Mouse (Mus musculus): ENCODE data around the gene 1700028J19Rik. TPM values are rescaled to one million over a fixed set of nuclear protein-coding genes. Genes with fewer than 3 reads are reported as not detected.

1700028J19Rik gene
- polyA plus RNA-seq, 1 experiment from 2014 or later = 1.4 TPM

- H3K36me3 ChIP-seq (ENCODE audit: control insufficient read depth, insufficient read depth, low read length) = no peaks in the 10 kb centered on the region
- H3K4me1 ChIP-seq (ENCODE audit: control insufficient read depth, insufficient read depth, low read length) = no peaks in the 10 kb centered on the region
- no peak for ATAC-seq (ENCODE audit: insufficient read depth, low FRiP score)
- H3K9me3 ChIP-seq (replicated peaks; ENCODE audit: control insufficient read depth, low read length) = no peaks in the 10 kb centered on the region
- 69% methylated on average over 3 of the region's 3 CpGs for WGBS
- H3K4me3 ChIP-seq (replicated peaks; ENCODE audit: low read length) = no peak overlapping the region
- H3K9ac ChIP-seq (ENCODE audit: low read length) = no peak overlapping the region
- H3K4me2 ChIP-seq (ENCODE audit: low read depth, low read length) = no peak overlapping the region
- H3K27me3 ChIP-seq (ENCODE audit: control insufficient read depth, insufficient read depth, low read length) = no peaks in the 10 kb centered on the region; the same call in 1 of the 2 replicates
- H3K27ac ChIP-seq (ENCODE audit: low read length) = no peak overlapping the region
Observed at GRCm38 (mm10) chr7:44275546-44275945, 29.1 kb upstream of the 1700028J19Rik start.

DNA sequence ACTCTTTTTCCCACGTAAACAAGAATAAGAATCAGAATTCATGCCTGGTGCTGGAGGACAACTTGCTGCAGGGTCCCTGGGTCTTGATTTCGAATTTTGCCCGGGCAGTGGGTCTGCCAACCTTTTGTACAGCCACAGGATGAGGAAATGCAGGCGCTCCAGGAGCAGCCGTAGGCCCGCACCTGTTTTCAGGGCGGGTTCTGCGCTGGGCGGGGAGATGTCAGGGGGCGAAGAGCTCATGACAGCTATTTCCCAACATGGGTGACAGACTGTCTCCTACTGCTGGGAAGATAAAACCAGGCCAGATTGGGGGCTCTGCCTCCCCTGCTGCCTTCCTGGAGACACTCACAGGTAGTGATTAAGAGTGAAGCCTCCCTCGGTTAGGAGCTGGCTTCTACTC is 27.6 kb upstream of the 1700028J19Rik start:
- 25% methylated on average over 11 of the region's 11 CpGs for WGBS
- Histone ChIP-seq H3K9me3 (replicated peaks; ENCODE audit: control insufficient read depth, low read length) (no peaks in the 10 kb centered on the region), H3K4me1 (ENCODE audit: control insufficient read depth, insufficient read depth, low read length) (no peaks in the 10 kb centered on the region), H3K4me3 (replicated peaks; ENCODE audit: low read length) (no peak overlapping the region), H3K36me3 (ENCODE audit: control insufficient read depth, insufficient read depth, low read length) (no peaks in the 10 kb centered on the region), H3K9ac (ENCODE audit: low read length) (no peak overlapping the region), H3K27me3 (ENCODE audit: control insufficient read depth, insufficient read depth, low read length) (no peaks in the 10 kb centered on the region; the same call in 1 of the 2 replicates), H3K27ac (ENCODE audit: low read length) (no peak overlapping the region), H3K4me2 (ENCODE audit: low read depth, low read length) (no peak overlapping the region)
- ATAC-seq (ENCODE audit: insufficient read depth, low FRiP score) = no peak

- Histone ChIP-seq H3K9ac (ENCODE audit: low read length) (no peak overlapping the region), H3K9me3 (replicated peaks; ENCODE audit: control insufficient read depth, low read length) (no peaks in the 10 kb centered on the region), H3K27ac (ENCODE audit: low read length) (no peak overlapping the region), H3K4me1 (ENCODE audit: control insufficient read depth, insufficient read depth, low read length) (no peaks in the 10 kb centered on the region), H3K4me2 (ENCODE audit: low read depth, low read length) (no peak overlapping the region), H3K4me3 (replicated peaks; ENCODE audit: low read length) (no peak overlapping the region), H3K27me3 (ENCODE audit: control insufficient read depth, insufficient read depth, low read length) (no peaks in the 10 kb centered on the region; the same call in 1 of the 2 replicates), H3K36me3 (ENCODE audit: control insufficient read depth, insufficient read depth, low read length) (no peaks in the 10 kb centered on the region)
- 68% methylated on average over 7 of the region's 7 CpGs for WGBS
- no peak for ATAC-seq (ENCODE audit: insufficient read depth, low FRiP score)
Observed at GRCm38 (mm10) chr7:44273446-44273845, 27.0 kb upstream of the 1700028J19Rik start.

- ATAC-seq (ENCODE audit: insufficient read depth, low FRiP score) = no peak
- Histone ChIP-seq H3K9ac (ENCODE audit: low read length) (no peak overlapping the region), H3K4me1 (ENCODE audit: control insufficient read depth, insufficient read depth, low read length) (no peaks in the 10 kb centered on the region), H3K4me3 (replicated peaks; ENCODE audit: low read length) (no peak overlapping the region), H3K9me3 (replicated peaks; ENCODE audit: control insufficient read depth, low read length) (no peaks in the 10 kb centered on the region), H3K27ac (ENCODE audit: low read length) (no peak overlapping the region), H3K27me3 (ENCODE audit: control insufficient read depth, insufficient read depth, low read length) (no peaks in the 10 kb centered on the region; the same call in 1 of the 2 replicates), H3K4me2 (ENCODE audit: low read depth, low read length) (no peak overlapping the region), H3K36me3 (ENCODE audit: control insufficient read depth, insufficient read depth, low read length) (no peaks in the 10 kb centered on the region)
- 85% methylated on average over 7 of the region's 7 CpGs for WGBS
Observed at GRCm38 (mm10) chr7:44272546-44272945, 26.1 kb upstream of the 1700028J19Rik start.

DNA sequence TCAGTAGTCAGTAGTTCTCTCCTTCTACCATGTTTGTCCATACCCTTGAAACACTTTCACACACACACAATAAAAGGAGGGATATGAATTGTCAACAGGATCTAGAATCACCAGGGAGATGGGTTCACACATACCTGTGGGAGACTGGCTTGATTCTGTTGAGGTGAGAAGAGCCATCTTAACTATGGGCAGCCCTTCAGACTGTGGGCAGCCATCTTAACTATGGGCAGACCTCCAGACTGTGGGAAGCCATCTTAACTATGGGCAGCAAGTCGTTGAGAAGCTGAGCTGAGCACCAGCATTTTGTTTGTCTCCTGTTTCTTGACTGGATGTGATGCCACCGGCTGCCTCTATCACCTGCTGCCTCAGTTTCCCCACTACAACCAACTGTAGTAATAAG is 24.8 kb upstream of the 1700028J19Rik start:
- no peak for ATAC-seq (ENCODE audit: insufficient read depth, low FRiP score)
- H3K9me3 ChIP-seq (replicated peaks; ENCODE audit: control insufficient read depth, low read length) = no peaks in the 10 kb centered on the region
- no peaks in the 10 kb centered on the region; the same call in 1 of the 2 replicates for H3K27me3 ChIP-seq (ENCODE audit: control insufficient read depth, insufficient read depth, low read length)
- 77% methylated on average over 2 of the region's 2 CpGs for WGBS
- no peak overlapping the region for H3K4me3 ChIP-seq (replicated peaks; ENCODE audit: low read length)
- no peak overlapping the region for H3K27ac ChIP-seq (ENCODE audit: low read length)
- no peak overlapping the region for H3K4me2 ChIP-seq (ENCODE audit: low read depth, low read length)
- H3K36me3 ChIP-seq (ENCODE audit: control insufficient read depth, insufficient read depth, low read length) = no peaks in the 10 kb centered on the region
- H3K9ac ChIP-seq (ENCODE audit: low read length) = no peak overlapping the region
- H3K4me1 ChIP-seq (ENCODE audit: control insufficient read depth, insufficient read depth, low read length) = no peaks in the 10 kb centered on the region

- Histone ChIP-seq H3K4me2 (ENCODE audit: low read depth, low read length) (no peak overlapping the region), H3K36me3 (ENCODE audit: control insufficient read depth, insufficient read depth, low read length) (no peaks in the 10 kb centered on the region), H3K9me3 (replicated peaks; ENCODE audit: control insufficient read depth, low read length) (no peaks in the 10 kb centered on the region), H3K9ac (ENCODE audit: low read length) (no peak overlapping the region), H3K27me3 (ENCODE audit: control insufficient read depth, insufficient read depth, low read length) (no peaks in the 10 kb centered on the region), H3K4me3 (replicated peaks; ENCODE audit: low read length) (no peak overlapping the region), H3K4me1 (ENCODE audit: control insufficient read depth, insufficient read depth, low read length) (no peaks in the 10 kb centered on the region), H3K27ac (ENCODE audit: low read length) (no peak overlapping the region)
- WGBS = 78% methylated on average over 2 of the region's 2 CpGs
- ATAC-seq (ENCODE audit: insufficient read depth, low FRiP score) = no peak
Observed at GRCm38 (mm10) chr7:44269397-44269796, 22.9 kb upstream of the 1700028J19Rik start.

DNA sequence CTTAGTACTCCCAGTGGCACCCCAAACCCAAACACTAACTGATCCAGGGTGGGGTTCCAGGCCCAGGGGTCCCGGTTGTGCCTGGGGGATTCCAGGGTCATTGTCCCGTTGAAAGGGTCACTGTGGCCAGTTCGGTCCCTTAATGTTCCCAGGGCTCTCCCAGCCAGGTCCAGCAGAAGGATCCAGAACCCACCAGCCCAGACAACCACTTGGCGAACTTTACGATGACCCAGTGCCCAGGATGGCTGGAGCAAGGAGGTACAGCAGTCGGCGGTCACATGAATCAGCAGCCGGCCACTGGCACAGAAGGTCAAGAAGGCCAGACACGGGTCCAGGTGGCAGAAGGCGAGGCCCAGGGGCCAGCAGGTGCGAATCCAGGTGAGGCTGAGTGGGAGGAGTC is 21.6 kb upstream of the 1700028J19Rik start:
- Histone ChIP-seq H3K4me1 (ENCODE audit: control insufficient read depth, insufficient read depth, low read length) (0 out of 2 replicates have a peak, but pooled peaks cover 2% of the 10 kb centered on the region), H3K4me3 (replicated peaks; ENCODE audit: low read length) (no peak overlapping the region), H3K27ac (ENCODE audit: low read length) (no peak overlapping the region), H3K9ac (ENCODE audit: low read length) (no peak overlapping the region), H3K4me2 (ENCODE audit: low read depth, low read length) (no peak overlapping the region), H3K36me3 (ENCODE audit: control insufficient read depth, insufficient read depth, low read length) (no peaks in the 10 kb centered on the region), H3K27me3 (ENCODE audit: control insufficient read depth, insufficient read depth, low read length) (no peaks in the 10 kb centered on the region; the same call in 1 of the 2 replicates), H3K9me3 (replicated peaks; ENCODE audit: control insufficient read depth, low read length) (no peaks in the 10 kb centered on the region)
- WGBS = 75% methylated on average over 11 of the region's 11 CpGs
- ATAC-seq (ENCODE audit: insufficient read depth, low FRiP score) = no peak

- Histone ChIP-seq H3K27me3 (ENCODE audit: control insufficient read depth, insufficient read depth, low read length) (no peaks in the 10 kb centered on the region; the same call in 1 of the 2 replicates), H3K4me2 (ENCODE audit: low read depth, low read length) (peak overlapping the region; percentile 46), H3K9me3 (replicated peaks; ENCODE audit: control insufficient read depth, low read length) (no peaks in the 10 kb centered on the region), H3K4me3 (replicated peaks; ENCODE audit: low read length) (peak overlapping the region; percentile 17), H3K27ac (ENCODE audit: low read length) (no peak overlapping the region), H3K4me1 (ENCODE audit: control insufficient read depth, insufficient read depth, low read length) (0 out of 2 replicates have a peak, but pooled peaks cover 5% of the 10 kb centered on the region), H3K9ac (ENCODE audit: low read length) (no peak overlapping the region; the same call in 1 of the 2 replicates), H3K36me3 (ENCODE audit: control insufficient read depth, insufficient read depth, low read length) (no peaks in the 10 kb centered on the region)
- ATAC-seq (ENCODE audit: insufficient read depth, low FRiP score) = peak; percentile 77
- WGBS = 2% methylated on average over 34 of the region's 34 CpGs
Observed at GRCm38 (mm10) chr7:44262791-44263643, 16.5 kb upstream of the 1700028J19Rik start.

GRCm38 (mm10) chr7:44261147-44261546 is 14.7 kb upstream of the 1700028J19Rik start, which contains the start of gene Gm15517:
Gene Gm15517, plus strand, starts transcription at chr7:44261447.
- Histone ChIP-seq H3K27ac (ENCODE audit: low read length) (no peak within 1 kb of the TSS), H3K9ac (ENCODE audit: low read length) (no peak within 1 kb of the TSS), H3K36me3 (ENCODE audit: control insufficient read depth, insufficient read depth, low read length) (no peaks in the 10 kb centered on the region), H3K9me3 (replicated peaks; ENCODE audit: control insufficient read depth, low read length) (no peaks in the 10 kb centered on the region), H3K4me2 (ENCODE audit: low read depth, low read length) (no peak within 1 kb of the TSS), H3K4me1 (ENCODE audit: control insufficient read depth, insufficient read depth, low read length) (0 out of 2 replicates have a peak, but pooled peaks cover 5% of the 10 kb centered on the region), H3K27me3 (ENCODE audit: control insufficient read depth, insufficient read depth, low read length) (no peaks in the 10 kb centered on the region; the same call in 1 of the 2 replicates), H3K4me3 (replicated peaks; ENCODE audit: low read length) (no peak within 1 kb of the TSS)
- ATAC-seq (ENCODE audit: insufficient read depth, low FRiP score) = no peak
- WGBS = 50% methylated on average over 5 of the region's 5 CpGs
